Mouse (Mus musculus) T-cell, adult 2 months (primary cell): ENCODE measurements around the gene Gm28510.
"Not testable (repeated sequence)": the region's sequence is repeated elsewhere in the genome, so short reads cannot be mapped to it uniquely, and the experiment has no call there.

Experiments
- DNase-seq: peaks from one replicate; pipeline ENCODE4 v3.0.0; 2022; ENCODE audit warnings: low spot score

Gene Gm28510

DNA sequence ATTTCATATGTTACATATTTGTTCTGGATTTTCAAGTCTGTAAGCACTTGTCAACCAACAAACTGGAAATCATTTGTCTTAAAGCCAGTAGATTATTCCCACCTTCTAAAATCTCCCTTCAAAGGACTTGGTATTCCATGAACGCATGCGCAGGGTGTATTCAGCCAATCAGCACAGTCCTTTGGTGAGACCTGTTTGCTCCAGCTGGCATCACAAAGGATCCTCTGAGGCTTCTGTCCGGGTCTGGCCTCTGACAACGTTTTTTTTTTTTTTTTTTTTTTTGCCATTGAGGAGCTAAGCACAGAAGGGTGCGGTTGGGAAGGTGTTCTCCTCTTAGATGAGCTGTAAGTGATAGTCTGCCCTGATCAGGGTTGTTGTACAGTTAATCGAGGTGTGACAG lies at the start of gene Gm28510:
TSS of gene Gm28510 (plus strand) at position 301 of the 400 bp plus-strand sequence.
- DNase-seq = not testable (repeated sequence)
